Mouse (Mus musculus) Muller cell, postnatal 12 days (primary cell): ENCODE measurements at regions not wholly inside any gene's neighbourhood (a gene's known extent, or its start where the extent isn't known, plus 50 kb on each side); places are given as distances from the start of the nearest gene placed in this dataset.

Experiments used
- DNase-seq: peaks from one replicate; pipeline ENCODE4 v3.0.0-alpha.2; 2015; ENCODE audit errors: inconsistent ontology term

DNA sequence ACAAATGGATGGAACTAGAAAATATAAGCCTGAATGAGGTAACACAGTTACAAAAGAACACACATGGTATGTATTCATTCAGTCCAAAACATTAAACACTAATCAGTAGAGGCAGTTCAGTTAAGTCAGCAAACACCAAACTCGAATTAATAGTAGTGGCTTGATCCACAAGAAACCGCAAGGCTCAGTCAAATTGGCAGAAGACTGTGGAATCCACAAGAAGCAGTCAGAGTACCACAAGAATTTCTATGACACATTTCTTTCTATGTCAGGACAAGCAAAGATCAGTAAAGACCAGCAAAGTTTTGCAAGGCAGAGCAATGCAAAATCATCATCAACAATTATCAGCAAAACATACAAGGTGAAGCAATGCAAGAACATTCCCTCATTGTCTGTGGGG lies 1373.9 kb upstream of the Zeb2 start:
- DNase-seq, result peak; percentile 43

DNA sequence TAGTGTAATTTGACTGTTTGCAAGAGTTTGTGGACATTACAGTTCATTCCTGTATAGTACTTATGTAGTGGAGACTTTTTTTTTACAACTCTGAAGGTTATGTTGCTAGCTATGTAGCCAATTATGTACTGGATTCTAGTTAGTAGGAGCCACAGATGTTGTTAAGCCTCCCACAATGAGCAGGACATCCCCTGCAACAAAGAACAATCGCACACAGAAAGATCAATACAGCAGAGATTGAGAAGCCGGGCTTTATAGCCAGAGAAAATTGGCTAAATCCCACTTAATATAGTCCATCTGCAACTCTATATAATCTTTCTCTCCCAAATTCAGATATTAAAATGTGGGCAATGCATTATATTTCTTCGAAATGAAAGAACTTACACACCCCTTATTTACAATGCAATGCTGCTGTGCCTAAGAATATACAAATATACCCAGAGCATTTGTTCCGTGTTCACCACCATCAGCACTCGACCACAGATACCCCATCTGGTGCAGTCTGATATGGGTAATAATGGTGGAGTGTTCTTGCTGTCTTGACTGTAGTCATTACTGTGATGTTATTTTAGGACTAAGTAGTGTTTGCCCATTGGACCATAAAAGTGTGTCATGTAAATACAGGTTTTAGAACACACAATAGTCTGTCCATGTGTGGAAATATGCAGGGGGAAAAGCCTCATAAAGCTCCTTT lies 1351.9 kb upstream of the Zeb2 start:
- no peak for DNase-seq

DNA sequence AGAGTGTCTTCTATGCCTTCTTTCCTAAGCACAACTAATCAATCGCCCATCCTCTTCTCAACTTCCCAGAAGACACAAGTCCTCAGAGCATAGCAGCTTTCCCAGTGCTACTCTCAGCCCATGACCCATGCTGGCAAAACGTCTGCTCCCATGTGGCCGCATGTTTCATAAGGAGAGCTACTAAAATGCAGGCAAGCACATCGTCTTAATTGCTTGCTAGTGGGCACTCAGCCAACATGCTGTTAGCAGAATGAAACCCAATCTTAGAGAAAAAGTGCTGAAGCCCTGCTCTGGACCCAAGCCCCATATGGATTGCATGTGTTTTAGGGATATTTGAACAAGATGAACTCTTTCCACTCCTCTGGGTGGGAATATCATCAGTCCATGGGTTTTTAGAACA lies 1348.2 kb upstream of the Zeb2 start:
- peak; percentile 24 for DNase-seq

DNA sequence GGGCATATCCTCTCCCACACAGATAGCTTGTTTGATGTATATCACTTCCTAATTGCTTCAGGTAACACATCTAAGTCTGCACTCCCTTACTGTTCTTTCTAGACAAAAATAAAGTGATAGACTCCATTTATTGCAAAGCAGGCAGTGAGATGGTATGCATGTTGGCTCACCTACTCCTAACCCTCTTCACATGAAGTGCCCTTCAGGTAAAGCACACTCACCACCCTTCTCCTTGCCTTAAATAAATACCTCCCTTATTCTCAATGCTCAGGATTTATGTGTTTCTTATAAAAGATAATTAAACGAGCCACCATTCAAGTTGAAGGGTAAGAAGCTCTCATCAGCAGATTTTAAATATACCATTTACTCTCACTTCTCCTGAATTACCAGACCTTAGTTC lies 1347.7 kb upstream of the Zeb2 start:
- no peak for DNase-seq

DNA sequence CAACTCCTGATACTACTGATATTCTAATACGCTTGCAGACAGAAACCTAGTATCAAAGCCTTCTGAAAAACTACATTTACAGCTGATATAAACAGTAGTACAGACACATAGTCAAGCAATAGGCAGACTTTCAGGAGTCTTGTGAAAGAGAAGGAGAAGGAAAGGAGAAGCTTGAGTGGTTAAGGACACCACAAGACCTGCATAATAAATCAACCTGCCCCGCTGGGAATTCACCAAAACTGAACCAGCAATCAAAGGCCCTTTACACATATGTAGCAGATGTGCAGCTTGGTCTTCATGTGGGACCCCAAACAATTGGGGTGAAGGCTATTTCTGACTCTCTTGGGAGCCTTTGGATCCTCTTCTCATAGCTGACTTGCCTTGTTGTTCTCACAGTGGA lies 1345.5 kb upstream of the Zeb2 start:
- DNase-seq, result no peak

DNA sequence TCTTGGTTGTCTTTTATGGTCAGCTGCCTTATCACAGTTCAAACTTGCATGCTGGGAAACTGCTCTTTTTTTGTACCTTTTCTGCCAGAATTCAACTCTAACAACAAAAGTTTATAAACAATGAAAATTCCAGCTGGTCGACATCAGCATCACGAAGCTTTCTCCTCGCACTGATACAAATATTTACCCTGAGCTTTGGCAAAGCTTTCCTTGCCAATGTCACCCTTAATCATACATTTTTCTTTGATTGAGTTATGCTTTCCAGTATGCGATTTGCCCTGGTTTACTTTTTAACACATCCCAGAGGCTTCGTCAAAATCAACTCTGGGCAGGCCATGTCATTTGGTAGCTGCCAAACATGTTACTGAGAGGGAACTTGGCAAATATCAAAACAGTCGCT lies 1333.5 kb upstream of the Zeb2 start:
- peak; percentile 51 for DNase-seq

DNA sequence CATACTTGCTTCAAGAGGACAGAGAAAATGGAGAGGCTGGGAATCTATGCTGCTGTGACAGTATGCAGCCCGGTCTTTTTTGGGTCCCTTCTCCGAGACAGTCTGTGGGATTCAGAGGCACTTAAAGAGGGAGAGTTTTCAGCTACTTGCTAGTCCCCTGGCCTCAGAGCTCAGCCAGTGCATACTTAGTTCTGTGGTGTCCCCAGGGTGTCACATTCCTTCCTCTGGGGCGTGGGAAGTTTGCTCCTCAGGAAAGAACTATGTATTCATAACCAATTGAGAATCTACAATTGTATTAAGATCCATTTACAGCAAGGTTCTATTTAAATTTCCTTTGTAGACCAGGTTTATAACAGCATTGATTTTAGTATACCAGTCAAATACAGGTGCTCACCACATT lies 1328.1 kb upstream of the Zeb2 start:
- DNase-seq, result peak; percentile 71

DNA sequence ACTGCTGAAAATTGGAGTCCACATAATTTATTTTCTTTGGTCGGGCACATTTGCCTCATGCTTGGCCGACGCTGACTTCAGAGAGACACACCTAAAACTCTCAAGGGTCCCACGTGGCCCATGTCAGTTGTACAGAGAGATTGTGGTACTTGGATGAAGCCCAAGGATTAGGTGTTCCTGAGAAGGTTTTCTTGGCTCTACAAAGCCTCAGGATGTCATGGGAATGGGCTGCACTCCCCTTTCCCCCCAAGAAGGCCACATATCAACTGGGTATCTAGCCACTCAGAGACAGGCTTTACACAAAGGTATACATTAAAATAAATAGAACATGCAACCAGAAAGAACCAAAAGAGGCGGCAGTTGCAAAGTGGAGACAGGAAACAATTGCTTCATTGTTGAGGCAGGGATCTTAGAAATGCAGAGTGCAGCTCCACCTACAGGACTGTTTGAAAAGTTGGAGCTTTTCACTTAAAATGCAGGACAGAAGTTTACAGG lies 1326.5 kb upstream of the Zeb2 start:
- peak; percentile 50 for DNase-seq

DNA sequence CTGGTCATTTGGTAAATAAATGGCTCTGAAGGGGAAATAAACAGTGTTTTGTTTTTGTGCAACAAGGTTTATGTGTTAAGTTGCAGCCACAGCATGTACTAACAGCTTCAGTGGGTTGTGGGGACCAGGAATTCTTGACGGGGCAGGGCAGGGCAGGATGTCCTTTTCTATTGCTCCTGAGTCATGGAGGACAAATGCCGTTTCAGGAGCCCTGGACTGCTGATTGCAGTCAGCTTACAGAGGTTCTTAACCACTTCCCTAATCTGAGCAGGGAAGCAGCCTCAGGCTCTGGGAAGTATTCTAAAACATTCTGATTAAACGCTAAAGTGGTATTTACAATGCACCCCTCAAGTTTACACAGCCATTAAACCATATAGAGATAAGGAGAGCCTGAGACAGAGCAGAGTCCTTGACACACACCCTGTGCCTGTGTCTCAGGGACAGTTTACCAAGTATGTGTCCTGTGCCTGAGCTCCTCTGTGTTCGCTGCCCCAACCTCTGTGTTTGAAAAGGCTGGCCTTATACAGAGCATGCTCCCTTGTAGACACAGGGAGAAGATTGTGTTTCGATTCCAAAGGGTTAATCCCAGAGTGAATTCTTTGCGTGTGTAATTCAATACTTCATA lies 1326.0 kb upstream of the Zeb2 start:
- DNase-seq, result peak; percentile 66

DNA sequence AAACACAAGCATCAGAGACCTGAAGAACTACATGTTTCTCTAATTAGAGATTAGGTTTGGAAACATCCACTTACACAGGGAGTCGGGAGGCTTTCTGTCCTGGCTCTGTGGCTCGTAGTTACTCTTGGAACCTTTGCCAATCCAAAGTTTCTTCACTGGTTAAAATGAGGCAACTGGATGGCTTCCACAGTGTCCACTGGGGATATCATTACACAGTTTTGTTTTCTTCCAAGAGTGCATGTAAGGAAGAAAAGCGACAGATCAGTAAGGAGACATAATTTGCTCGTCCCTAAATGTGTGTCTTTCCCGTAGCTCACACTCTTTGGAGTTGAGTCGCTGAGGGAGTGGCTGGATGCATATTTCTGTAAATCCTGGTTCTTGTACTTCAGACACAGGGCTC lies 1325.4 kb upstream of the Zeb2 start:
- peak; percentile 39 for DNase-seq

DNA sequence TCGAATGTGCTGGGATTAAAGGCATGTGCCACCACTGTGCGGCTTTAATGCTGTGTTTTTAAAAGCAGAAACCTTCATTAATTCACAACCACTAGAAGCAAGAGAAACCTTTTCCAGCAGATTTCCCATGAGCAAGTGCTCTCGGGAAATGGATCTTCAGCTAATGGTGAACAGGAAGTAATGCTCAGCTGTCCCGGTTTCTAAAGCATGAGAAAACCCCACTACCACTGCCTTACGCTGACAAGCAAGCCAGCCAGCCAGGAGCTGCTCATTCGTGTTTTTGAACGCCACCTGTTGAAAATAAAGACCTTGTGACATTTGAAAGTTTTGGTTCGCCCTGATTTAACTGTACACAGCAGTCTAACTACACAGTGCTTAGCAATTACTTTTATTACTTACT lies 1324.7 kb upstream of the Zeb2 start:
- no peak for DNase-seq

DNA sequence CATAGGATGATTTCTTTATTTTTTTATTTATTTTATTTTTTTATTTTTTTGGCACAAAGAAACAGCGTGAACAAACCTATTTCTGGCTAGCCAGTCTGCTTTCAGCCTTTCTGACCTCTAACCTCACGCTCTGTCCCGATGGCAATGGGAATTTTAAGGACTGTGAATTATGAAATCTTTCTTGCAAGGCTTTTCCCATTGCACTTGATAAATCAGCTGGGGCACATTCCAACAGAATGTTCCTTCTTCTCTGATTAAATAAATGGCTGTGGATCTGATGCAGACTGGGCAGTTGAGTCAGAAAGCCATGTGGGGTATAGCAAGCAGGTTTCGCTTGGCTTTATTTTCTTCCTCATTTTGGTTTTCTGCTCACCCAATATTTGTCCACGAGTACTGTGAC lies 1324.2 kb upstream of the Zeb2 start:
- DNase-seq, result no peak

DNA sequence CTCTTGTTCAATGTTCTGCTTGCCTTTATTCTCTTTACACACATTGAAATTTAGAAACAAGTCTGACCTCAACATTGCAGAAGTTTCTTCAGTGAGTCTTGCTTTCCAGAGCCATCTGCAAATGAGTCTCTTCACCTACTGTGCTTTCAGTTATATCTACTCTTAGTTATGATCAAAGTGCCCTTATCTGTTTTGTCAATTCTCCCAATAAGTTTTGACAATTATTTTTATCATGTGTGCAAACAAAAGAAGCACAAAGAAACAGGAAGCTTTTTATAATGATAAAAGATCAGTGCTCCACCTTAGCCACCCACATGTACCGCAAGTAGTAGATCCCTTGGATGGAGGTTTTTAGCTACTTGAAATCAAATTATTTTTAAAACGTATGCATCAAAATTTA lies 1322.8 kb upstream of the Zeb2 start:
- DNase-seq, result no peak

DNA sequence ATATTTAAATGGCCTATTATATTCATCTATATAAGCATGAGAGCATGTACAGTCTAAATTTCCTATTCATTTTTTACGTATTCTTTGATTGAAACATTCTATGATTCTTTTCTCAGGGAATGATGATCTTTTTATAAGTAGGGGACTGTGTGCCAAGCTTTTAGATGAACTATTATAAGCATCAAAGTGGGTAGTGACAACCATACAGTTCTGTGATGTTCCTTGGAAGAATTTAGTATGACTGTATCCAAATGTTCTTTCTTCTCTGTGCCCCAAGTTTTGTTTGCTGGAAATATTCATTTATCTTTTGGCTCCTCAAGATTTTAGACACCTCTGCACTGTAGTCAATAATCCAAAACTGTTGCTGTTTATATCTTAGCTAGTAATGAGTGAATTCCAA lies 1301.1 kb upstream of the Zeb2 start:
- no peak for DNase-seq

DNA sequence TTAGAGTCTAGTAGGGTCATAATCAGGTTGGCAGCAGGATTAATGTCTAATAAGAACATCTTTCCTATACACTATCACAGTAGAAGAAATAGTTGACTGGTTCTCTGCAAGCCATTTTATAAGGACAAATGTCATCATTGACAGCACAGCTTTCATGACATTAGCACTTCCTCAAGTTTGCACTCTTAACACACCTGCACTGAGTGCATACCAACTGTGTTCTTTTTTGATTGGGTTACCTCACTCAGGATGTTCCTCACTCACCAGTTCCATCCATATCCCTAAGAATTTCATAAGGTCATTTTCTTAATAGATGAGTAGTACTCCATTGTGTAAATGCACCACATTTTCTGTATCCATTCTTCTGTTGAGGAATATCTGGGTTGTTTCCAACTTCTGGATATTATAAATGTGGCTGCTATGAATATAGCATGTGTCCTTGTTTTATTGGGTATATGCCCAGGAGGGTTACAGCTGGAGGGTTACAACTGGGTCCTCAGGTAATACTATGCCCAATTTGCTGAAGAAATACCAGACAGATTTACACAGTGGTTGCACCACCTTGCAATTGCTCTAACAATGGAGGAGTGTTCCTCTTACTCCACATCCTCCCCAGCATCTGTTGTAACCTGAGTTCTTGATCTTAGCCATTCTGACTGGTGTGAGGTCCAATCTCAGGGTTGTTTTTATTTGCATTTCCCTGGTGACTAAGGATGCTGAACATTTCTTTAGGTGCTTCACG lies 1285.3 kb upstream of the Zeb2 start:
- no peak for DNase-seq

DNA sequence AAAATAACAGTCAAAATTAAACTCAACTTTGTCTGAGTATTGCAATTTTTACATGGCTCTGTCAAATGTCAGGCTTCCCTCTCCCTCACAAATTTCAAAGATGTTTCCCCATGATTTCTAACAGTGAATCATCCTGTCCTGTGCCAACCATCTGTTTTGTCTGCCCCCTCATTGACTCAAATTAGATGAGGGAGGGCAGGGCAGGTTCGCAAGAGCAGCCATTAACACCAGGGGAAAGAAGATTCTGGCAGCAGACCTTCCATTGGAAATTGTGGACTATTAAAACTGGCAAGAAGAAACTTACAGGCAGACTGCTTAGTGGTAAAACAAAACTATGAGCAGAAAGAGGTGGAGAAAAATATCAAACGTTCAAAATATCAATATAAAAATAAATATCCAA lies 1277.0 kb upstream of the Zeb2 start:
- peak; percentile 71 for DNase-seq

DNA sequence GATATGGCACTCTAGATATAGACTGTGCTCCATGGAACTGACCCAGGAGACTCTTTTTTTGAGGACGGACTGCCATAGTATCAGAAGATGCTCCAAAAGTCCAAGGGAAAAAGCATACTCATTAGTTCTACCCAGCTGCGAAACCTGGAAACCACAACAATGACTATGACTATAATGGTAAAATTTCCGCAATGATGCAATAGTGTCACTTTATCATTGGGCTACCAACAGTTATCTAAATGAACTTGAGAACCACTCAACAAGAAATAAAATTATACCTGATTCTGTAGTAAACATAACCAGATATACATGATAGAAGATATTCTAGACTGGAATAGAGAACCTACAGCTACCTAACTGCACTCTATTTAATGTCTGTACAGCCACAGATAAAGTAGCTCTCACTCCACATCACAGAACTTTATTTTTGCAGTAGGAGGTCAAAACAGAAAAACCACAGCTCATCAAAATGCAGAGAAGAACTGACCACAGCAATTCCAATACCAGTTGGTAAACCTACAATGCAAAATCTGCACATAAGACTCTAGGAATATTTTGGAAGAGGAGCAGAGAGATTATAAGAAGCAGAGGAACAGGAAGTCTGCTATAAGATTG lies 1255.8 kb upstream of the Zeb2 start:
- DNase-seq, result no peak

DNA sequence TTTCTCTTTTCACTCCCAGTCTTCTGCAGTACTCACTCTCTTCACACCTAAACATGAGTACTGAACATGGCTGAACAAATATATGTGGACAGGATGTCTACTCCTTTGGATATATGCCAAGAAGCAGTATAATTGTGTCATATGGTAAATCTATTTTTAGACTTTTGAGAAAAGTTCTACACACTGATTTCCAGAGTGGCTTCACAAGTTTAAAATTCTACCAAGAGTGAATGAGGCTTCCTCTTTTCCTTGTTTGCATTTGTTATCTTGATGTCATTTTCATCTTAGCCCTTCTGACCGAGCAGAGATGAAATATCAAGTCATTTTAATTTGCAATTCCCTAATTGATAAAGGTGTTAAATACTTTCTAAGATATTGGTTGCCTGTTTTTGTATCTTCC lies 1254.6 kb upstream of the Zeb2 start:
- no peak for DNase-seq

DNA sequence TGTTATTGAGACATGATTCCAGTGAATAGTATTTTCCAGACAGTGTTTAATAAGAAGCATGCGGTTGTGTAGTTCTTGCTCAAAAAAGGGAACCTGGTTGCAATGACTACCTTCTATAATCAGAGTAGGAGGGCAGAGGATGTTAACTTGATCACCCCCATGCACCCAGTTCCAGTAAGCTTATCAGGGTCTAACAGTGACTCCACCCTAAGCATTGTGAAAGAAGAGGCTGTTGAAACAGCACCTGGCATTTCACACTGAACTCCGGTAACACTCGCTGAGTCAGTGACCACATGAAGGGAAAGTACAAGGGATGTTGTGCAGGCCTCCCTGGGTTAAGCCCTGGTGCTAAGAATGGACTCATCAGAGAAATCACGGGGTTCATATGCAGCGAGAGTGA lies 1253.8 kb upstream of the Zeb2 start:
- peak; percentile 9 for DNase-seq

DNA sequence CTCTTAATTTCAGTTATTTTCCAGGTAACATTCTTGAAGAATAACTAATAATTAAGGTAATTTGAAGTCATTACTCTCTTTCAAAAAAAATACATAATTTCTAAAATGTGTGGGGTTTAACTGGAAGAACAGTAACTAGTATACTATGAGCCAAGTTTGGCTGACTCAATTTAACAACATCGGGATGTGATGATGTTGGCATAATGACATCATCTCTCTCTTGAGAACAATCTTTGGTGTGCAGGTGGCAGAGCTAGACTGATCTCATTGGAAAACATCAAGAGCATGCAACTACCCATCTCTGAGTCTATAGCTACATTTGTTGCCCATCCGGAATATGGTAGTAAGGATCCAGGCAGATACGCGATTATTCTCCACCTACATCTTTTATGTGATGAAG lies 1251.7 kb upstream of the Zeb2 start:
- DNase-seq, result no peak

DNA sequence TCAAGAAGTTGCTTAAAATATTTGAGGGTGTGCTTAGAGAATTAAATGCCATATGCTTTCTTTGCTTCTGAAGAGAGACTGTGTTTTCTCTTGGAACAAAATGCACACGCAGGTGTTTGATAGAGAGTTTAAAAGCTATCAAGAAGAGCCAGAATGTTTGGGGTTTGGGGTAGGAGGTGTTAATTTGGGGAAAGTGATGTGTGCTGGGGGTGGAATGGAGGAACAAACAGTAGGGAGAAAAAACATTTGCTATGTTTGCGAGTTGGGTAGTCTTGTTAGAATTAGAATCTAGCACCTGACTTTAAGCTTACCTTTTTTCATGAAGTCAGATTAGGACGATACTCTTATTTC lies 1248.9 kb upstream of the Zeb2 start:
- no peak for DNase-seq

DNA sequence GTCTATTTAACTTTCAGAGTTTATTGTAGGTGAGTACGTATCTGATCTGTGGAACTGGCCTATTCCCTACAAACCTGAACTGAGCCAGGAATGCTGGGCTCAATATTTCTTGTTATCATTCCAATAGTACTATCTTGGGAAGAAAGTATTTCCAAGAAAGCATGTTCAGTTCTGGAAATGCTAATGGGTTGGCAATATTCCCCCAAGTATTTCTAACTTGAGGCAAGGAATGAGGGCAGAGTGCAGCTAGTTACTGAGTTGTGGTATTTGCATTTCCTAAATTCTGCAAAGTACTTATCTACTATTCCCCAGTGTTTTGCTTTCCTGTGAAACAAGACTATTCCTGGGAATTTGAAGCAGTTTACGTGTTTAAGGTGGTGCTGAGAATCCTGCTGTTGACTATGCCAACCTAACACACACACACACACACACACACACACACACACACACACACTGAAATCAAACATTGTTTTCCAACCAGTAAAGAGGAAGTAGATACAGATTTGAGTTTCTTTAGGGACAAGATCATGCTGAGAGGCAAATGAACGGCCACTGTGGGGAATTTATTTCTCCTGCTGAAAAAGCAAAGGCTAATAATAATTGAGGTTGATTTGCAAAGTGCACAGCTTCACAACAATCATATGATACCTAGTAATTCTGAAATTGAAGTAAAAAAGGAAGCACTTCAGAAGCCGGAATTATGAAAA lies 1248.4 kb upstream of the Zeb2 start:
- DNase-seq, result no peak
